Mouse (Mus musculus) gastrocnemius, adult 18-20 months (tissue): Measurements from ENCODE around the gene Map3k3. TPM values are rescaled to one million over a fixed set of nuclear protein-coding genes. Genes with fewer than 3 reads are reported as not detected.
"Not testable (repeated sequence)": the region's sequence is repeated elsewhere in the genome, so short reads cannot be mapped to it uniquely, and the experiment has no call there.

ENCODE experiments used
- DNase-seq: peaks from one replicate; pipeline ENCODE4 v3.0.0; 2021; ENCODE audit warnings: low spot score
- total RNA-seq, 2 experiments: library from RNA; stranded (reverse); gene quantifications; 2 replicates each; pipeline ENCODE4 v1.2.3; 2021

The Map3k3 gene
- total RNA-seq, 2 experiments from 2014 or later, result 20.9 to 23.2 TPM

DNA sequence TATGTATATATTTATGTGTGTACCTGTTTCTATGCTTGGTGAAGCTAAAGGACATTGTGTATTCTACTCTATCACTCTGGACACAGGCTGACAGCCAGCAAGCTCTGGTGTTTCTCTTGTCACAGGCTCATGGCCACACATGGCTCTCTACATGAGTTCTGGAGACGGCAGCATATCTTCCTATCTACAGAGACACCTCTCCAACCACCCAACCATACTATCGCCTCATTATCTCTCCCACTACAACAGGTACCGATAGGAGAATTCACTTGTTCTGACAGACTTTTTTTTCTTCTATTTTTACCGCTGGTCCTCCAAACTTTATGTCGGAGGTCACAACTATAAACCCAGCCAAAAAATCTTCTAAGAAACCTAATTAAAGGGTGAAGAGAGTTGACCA lies 107.8 kb downstream of the Map3k3 start:
- DNase-seq, result no peak

DNA sequence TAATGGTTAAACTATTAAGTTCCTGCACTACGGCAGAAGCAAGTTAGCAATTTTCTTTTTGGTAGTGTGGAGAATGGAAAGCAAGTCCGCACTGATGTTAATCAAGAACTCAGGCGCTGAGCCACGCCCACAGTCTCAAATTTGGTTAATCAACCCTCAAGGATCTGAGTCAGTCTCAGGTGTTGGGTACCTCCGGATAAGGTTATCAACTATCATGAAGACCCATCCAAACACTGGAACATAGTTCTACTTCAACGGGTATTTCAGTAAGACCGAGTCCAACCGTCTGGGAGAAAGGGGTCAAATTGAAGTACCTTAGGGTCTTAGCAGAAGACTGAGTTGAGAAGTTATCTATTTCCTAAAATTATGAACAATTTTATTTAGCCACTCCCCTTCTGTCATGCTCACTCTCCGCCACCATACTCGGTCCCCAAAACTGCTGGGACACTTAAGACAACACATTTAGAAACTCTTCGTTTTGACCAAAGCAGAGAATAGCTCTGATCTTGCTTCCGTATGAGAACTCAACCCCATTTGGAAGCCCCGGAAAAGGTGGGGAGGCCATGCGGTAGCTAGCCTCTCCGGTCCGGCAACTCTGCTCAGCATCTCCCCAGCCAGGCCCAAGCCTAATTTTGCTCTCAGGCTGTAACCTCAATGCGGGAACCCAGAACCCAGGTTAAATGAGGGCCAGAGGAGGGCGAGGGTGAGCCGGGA lies 108.4 kb downstream of the Map3k3 start:
- DNase-seq, result no peak

- DNase-seq, result peak; percentile 97
Observed at GRCm38 (mm10) chr11:106193371-106194154, 109.2 kb downstream of the Map3k3 start.

DNA sequence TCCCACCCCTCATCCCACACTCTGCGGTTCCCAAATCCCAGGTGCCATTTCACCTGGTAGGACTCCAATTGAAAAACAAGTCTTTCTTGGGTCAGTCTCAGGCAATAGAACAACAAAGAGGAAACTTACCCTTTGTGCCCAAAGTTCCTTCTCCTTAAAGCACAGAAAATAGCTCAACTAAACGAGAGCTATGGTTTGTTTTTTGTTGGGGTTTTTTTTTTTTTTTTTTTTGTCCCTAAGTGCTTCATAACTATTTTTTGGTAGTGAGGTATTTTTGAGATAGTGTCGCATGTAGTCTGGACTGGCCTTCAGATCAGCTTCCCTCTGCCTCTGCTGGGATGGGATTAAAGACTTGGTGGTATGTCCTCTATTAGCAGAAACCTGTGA lies 109.7 kb downstream of the Map3k3 start:
- no peak for DNase-seq

DNA sequence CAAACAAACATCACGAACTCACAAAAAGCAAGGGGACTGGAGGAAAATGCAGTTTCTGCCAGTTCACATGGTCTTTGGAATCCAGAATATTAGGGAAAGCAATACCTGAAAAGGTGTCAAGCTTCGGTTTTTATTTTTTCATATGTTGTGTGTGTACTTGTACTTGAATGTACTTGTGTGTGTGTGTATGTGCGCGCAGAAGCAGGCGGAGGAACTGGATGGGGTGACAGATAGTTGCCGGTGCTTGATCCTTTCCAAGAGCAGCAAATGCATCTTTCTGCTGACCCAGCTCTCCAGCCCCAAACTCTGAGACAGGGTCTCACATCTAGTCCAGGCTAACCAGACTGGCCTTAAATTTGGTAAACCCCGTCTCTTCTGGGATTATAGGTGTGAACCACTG lies 110.5 kb downstream of the Map3k3 start:
- no peak for DNase-seq

GRCm38 (mm10) chr11:106195341-106195740 lies 110.9 kb downstream of the Map3k3 start:
- DNase-seq, result no peak

GRCm38 (mm10) chr11:106198277-106198676 lies 113.9 kb downstream of the Map3k3 start:
- no peak for DNase-seq

- DNase-seq, result not testable (repeated sequence)
Observed at GRCm38 (mm10) chr11:106199997-106200396, 115.6 kb downstream of the Map3k3 start.

GRCm38 (mm10) chr11:106200756-106201155 lies 116.3 kb downstream of the Map3k3 start:
- DNase-seq, result no peak

- no peak for DNase-seq
Observed at GRCm38 (mm10) chr11:106201337-106202122, 117.1 kb downstream of the Map3k3 start.

GRCm38 (mm10) chr11:106202123-106202465 lies 117.7 kb downstream of the Map3k3 start, which contains the start of gene Strada:
Gene Strada (minus strand): TSS chr11:106202168.
- DNase-seq, result no peak

Other genes with a start within 250 kb of the Map3k3 start
- 1 to 10 TPM; 3.0 to 3.4 TPM for gene Cyb561, start 131.3 kb upstream of the Map3k3 start, total RNA-seq
- 10 to 100 TPM; 19.5 to 19.7 TPM for gene Ace, start 116.7 kb upstream of the Map3k3 start, total RNA-seq
- gene Ace3, start 89.9 kb upstream of the Map3k3 start, total RNA-seq, result not detected
- not detected for gene Kcnh6, start 76.5 kb upstream of the Map3k3 start, total RNA-seq
- 10 to 100 TPM; 24.8 to 25.9 TPM for gene Dcaf7, start 47.7 kb upstream of the Map3k3 start, total RNA-seq
- 10 to 100 TPM; 39.7 to 44.4 TPM for gene Taco1, start 18.6 kb upstream of the Map3k3 start, total RNA-seq
- not detected for gene Gm10840, start 76.2 kb downstream of the Map3k3 start, total RNA-seq
- gene Limd2, start 76.2 kb downstream of the Map3k3 start, total RNA-seq, result 1 to 10 TPM; 3.2 to 3.6 TPM
- 10 to 100 TPM; 13.7 to 14.1 TPM for gene Strada, start 117.6 kb downstream of the Map3k3 start, total RNA-seq
- 10 to 100 TPM; 74.0 to 79.0 TPM for gene Ccdc47, start 131.7 kb downstream of the Map3k3 start, total RNA-seq
- gene Ddx42, start 132.3 kb downstream of the Map3k3 start, total RNA-seq, result 10 to 100 TPM; 25.8 to 26.2 TPM
- 10 to 100 TPM; 20.7 to 20.9 TPM for gene Ftsj3, start 171.5 kb downstream of the Map3k3 start, total RNA-seq
- gene Psmc5, start 171.5 kb downstream of the Map3k3 start, total RNA-seq, result 100 to 1,000 TPM; 124 to 135 TPM
- 10 to 100 TPM in 1 of 2 experiments, 1 to 10 TPM in 1; 7.8 to 12.0 TPM for gene Smarcd2, start 188.4 kb downstream of the Map3k3 start, total RNA-seq
- gene Tcam1, start 192.1 kb downstream of the Map3k3 start, total RNA-seq, result under 1 TPM; 0.07 to 0.11 TPM
- gene Gh, start 217.3 kb downstream of the Map3k3 start, total RNA-seq, result not detected
- under 1 TPM; 0.18 to 0.33 TPM for gene Cd79b, start 230.1 kb downstream of the Map3k3 start, total RNA-seq